Mouse (Mus musculus) CD4-positive, CD25-positive, alpha-beta regulatory T cell, adult 4 months (primary cell): ENCODE data around the gene Dlgap5. TPM values are rescaled to one million over a fixed set of nuclear protein-coding genes. Genes with fewer than 3 reads are reported as not detected.
"Not testable (repeated sequence)": the region's sequence is repeated elsewhere in the genome, so short reads cannot be mapped to it uniquely, and the experiment has no call there.

Experiments
- ATAC-seq: one replicate; pipeline ENCODE4 v1.8.0; 2017
- polyA plus RNA-seq, 2 experiments: library from polyadenylated mRNA; unstranded; fragments of 100-300 nt; shearing (Covaris generic); gene quantifications; one replicate each; pipeline ENCODE4 v1.2.1; 2017

The Dlgap5 gene
- 10 to 100 TPM; 11.4 to 13.0 TPM for polyA plus RNA-seq

GRCm38 (mm10) chr14:47417775-47418665, at the start of gene Dlgap5:
TSS of gene Dlgap5 (minus strand) at chr14:47418407.
- peak; percentile 100 for ATAC-seq

- ATAC-seq: no peak
Observed at GRCm38 (mm10) chr14:47465468-47466175, 47.4 kb upstream of the Dlgap5 start.

- no peak for ATAC-seq
Observed at GRCm38 (mm10) chr14:47464426-47464825, 46.2 kb upstream of the Dlgap5 start.

GRCm38 (mm10) chr14:47462877-47463460, 44.8 kb upstream of the Dlgap5 start:
- no peak for ATAC-seq

GRCm38 (mm10) chr14:47462453-47462852, 44.2 kb upstream of the Dlgap5 start:
- ATAC-seq: no peak

GRCm38 (mm10) chr14:47461997-47462396, 43.8 kb upstream of the Dlgap5 start:
- no peak for ATAC-seq

- ATAC-seq: no peak
Observed at GRCm38 (mm10) chr14:47459556-47459955, 41.3 kb upstream of the Dlgap5 start.

- not testable (repeated sequence) for ATAC-seq
Observed at GRCm38 (mm10) chr14:47450121-47450520, 31.9 kb upstream of the Dlgap5 start, which contains the start of gene Fbxo34. TSS of gene Fbxo34 (plus strand) at chr14:47450421.

GRCm38 (mm10) chr14:47445331-47446095, 27.3 kb upstream of the Dlgap5 start:
- no peak for ATAC-seq

GRCm38 (mm10) chr14:47444907-47445306, 26.7 kb upstream of the Dlgap5 start:
- no peak for ATAC-seq

GRCm38 (mm10) chr14:47438947-47439346, 20.7 kb upstream of the Dlgap5 start:
- ATAC-seq: no peak

- ATAC-seq: peak; percentile 71
Observed at GRCm38 (mm10) chr14:47432987-47433386, 14.8 kb upstream of the Dlgap5 start.

- no peak for ATAC-seq
Observed at GRCm38 (mm10) chr14:47422466-47422865, 4.3 kb upstream of the Dlgap5 start.

- ATAC-seq: no peak
Observed at GRCm38 (mm10) chr14:47421606-47422005, 3.4 kb upstream of the Dlgap5 start.

GRCm38 (mm10) chr14:47419723-47420276, 1.6 kb upstream of the Dlgap5 start:
- no peak for ATAC-seq

- ATAC-seq: no peak
Observed at GRCm38 (mm10) chr14:47419034-47419625, 923 bp upstream of the Dlgap5 start.

- no peak for ATAC-seq
Observed at GRCm38 (mm10) chr14:47418666-47418991, 422 bp upstream of the Dlgap5 start.

- ATAC-seq: no peak
Observed at GRCm38 (mm10) chr14:47417346-47417745, 861 bp downstream of the Dlgap5 start.

GRCm38 (mm10) chr14:47406000-47406399, 12.2 kb downstream of the Dlgap5 start:
- no peak for ATAC-seq

GRCm38 (mm10) chr14:47402735-47403134, 15.5 kb downstream of the Dlgap5 start:
- ATAC-seq: no peak

GRCm38 (mm10) chr14:47396165-47396652, 22.0 kb downstream of the Dlgap5 start:
- peak; percentile 61 for ATAC-seq
